Mouse (Mus musculus) neural tube, embryonic 11.5 days (tissue): ENCODE results near the gene Atg4d. TPM values are rescaled to one million over a fixed set of nuclear protein-coding genes. Genes with fewer than 3 reads are reported as not detected.
"Not testable (repeated sequence)": the region's sequence is repeated elsewhere in the genome, so short reads cannot be mapped to it uniquely, and the experiment has no call there.

Source experiments
- ATAC-seq: fragments of 200-750 bp; cut with Nextera tagmentation; 2 replicates; pipeline ENCODE4 v1.8.0; 2017; ENCODE audit warnings: moderate number of reproducible peaks, mild to moderate bottlenecking, moderate TSS enrichment, moderate library complexity; ENCODE audit not compliant: insufficient read depth, low FRiP score, low TSS enrichment
- DNase-seq: peaks from one replicate; pipeline ENCODE4 v3.0.0-alpha.2; 2015; ENCODE audit warnings: low spot score
- H3K27ac ChIP-seq: fragments of 300-500 bp; sonication (generic); 2 replicates; pipeline ENCODE4 v1.5.1; 2014; ENCODE audit warnings: low read depth, mild to moderate bottlenecking, low read length
- H3K27me3 ChIP-seq: fragments of 300-500 bp; sonication (generic); 2 replicates; pipeline ENCODE4 v1.6.1; 2014; ENCODE audit warnings: mild to moderate bottlenecking, low read length, mixed read lengths; ENCODE audit not compliant: control insufficient read depth, insufficient read depth
- H3K36me3 ChIP-seq: fragments of 300-500 bp; sonication (generic); 2 replicates; pipeline ENCODE4 v1.6.1; 2014; ENCODE audit warnings: mild to moderate bottlenecking, low read length, moderate library complexity, mixed read lengths; ENCODE audit not compliant: control insufficient read depth, insufficient read depth
- H3K4me1 ChIP-seq: fragments of 300-500 bp; sonication (generic); 2 replicates; pipeline ENCODE4 v1.6.1; 2014; ENCODE audit warnings: low read length, mixed read lengths; ENCODE audit not compliant: control insufficient read depth, insufficient read depth
- H3K4me2 ChIP-seq: fragments of 300-500 bp; sonication (generic); 2 replicates; pipeline ENCODE4 v1.6.1; 2014; ENCODE audit warnings: low read depth, mild to moderate bottlenecking, moderate library complexity
- H3K4me3 ChIP-seq: fragments of 300-500 bp; sonication (generic); 2 replicates; pipeline ENCODE4 v1.5.1; 2014; ENCODE audit warnings: low read depth, low read length
- H3K9ac ChIP-seq: fragments of 300-500 bp; sonication (generic); 2 replicates; pipeline ENCODE4 v1.6.1; 2014; ENCODE audit warnings: mild to moderate bottlenecking, low read length
- H3K9me3 ChIP-seq: fragments of 300-500 bp; sonication (generic); 2 replicates; pipeline ENCODE4 v1.6.1; 2016; ENCODE audit warnings: low read length; ENCODE audit not compliant: control insufficient read depth
- WGBS: fragments of 180-500 bp; shearing (Covaris S2); extraction: QIAGEN DNeasy Blood & Tissue Kit; methylation state at CpG from one replicate; pipeline ENCODE4 v1.1.7; 2014; 5-methylcytosine and 5-hydroxymethylcytosine counted together
- polyA plus RNA-seq: library from polyadenylated mRNA; unstranded; fragments of >200 nt; fragmentation: Nextera tagmentation; extraction: Ambion mirVana; gene quantifications from 2 replicates; pipeline ENCODE4 v1.2.1, GENCODE M21; 2014

The Atg4d gene
- polyA plus RNA-seq, 1 experiment from 2014 or later: 55.1 TPM

DNA sequence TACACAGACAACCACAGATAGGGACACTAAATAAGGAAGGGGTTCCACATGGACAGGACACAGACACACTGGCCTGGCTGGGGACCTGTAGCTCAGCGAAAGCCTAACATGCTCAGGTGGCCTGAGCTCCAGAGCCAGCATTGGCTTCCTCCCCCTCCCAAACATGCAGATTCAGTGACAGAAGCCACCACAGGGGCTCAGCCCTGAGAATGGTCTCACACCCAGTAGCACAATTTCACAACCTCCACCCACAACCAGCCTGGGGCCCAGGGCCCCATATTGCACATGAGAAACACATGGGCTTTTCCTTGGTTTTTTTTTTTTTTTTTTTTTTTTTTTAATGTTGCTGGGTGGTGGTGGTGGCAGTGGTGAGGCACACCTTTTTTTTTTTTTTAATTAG is 18.8 kb upstream of the Atg4d start:
- Histone ChIP-seq H3K4me2 (no peak overlapping the region), H3K27ac (no peak overlapping the region), H3K4me1 (peaks cover 16% of the 10 kb centered on the region), H3K36me3 (no peaks in the 10 kb centered on the region), H3K4me3 (no peak overlapping the region), H3K27me3 (peaks cover 79% of the 10 kb centered on the region), H3K9ac (no peak overlapping the region), H3K9me3 (no peaks in the 10 kb centered on the region)
- DNase-seq (no peak), ATAC-seq (no peak)
- 67% methylated on average over 1 of the region's 1 CpGs for whole genome bisulfite sequencing

DNA sequence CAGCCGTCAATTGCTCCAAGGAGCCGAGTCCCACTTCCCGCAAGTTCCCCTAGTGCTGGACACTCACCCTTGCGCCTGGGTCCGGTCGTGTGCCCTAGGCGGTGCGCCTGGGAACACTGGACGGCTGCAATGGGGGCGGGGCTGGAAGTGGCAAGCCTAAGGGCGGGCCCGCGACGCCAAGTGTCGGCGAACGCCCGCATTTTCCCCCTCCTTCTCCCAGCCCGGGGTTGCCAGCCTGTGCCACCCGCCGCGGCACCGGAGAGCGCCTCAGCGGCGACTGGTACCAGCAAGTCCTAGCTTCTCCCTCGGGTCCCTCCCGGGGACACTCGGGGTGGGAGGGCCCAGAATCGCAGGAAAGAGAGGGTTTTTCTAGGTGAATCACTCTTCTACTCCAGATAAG is 16.8 kb upstream of the Atg4d start, which contains the start of gene S1pr5:
TSS of gene S1pr5 (minus strand) at position 118 of the 400 bp plus-strand sequence.
- H3K4me3 ChIP-seq: no peak within 1 kb of the TSS
- no peaks in the 10 kb centered on the region for H3K36me3 ChIP-seq
- H3K27me3 ChIP-seq: peaks cover 77% of the 10 kb centered on the region
- no peak for DNase-seq
- no peak within 1 kb of the TSS for H3K9ac ChIP-seq
- 2% methylated on average over 26 of the region's 30 CpGs for WGBS
- H3K9me3 ChIP-seq: no peaks in the 10 kb centered on the region
- H3K4me2 ChIP-seq: no peak within 1 kb of the TSS
- no peak for ATAC-seq
- no peak within 1 kb of the TSS for H3K27ac ChIP-seq
- H3K4me1 ChIP-seq: peaks cover 16% of the 10 kb centered on the region

- WGBS: 31% methylated on average over 17 of the region's 17 CpGs
- Histone ChIP-seq H3K36me3 (no peaks in the 10 kb centered on the region), H3K27ac (no peak overlapping the region), H3K4me3 (no peak overlapping the region), H3K4me1 (peaks cover 7% of the 10 kb centered on the region; the same call in 1 of the 2 replicates), H3K9ac (no peak overlapping the region), H3K27me3 (peaks cover 61% of the 10 kb centered on the region), H3K9me3 (no peaks in the 10 kb centered on the region), H3K4me2 (no peak overlapping the region)
- ATAC-seq: no peak
- DNase-seq: no peak
Observed at GRCm38 (mm10) chr9:21249629-21250508, 15.2 kb upstream of the Atg4d start.

GRCm38 (mm10) chr9:21250509-21250908 is 14.6 kb upstream of the Atg4d start:
- Histone ChIP-seq H3K27ac (no peak overlapping the region), H3K4me3 (no peak overlapping the region), H3K36me3 (no peaks in the 10 kb centered on the region), H3K4me1 (peaks cover 5% of the 10 kb centered on the region; the same call in 1 of the 2 replicates), H3K4me2 (no peak overlapping the region), H3K9me3 (no peaks in the 10 kb centered on the region), H3K9ac (no peak overlapping the region), H3K27me3 (peaks cover 55% of the 10 kb centered on the region)
- 68% methylated on average over 2 of the region's 2 CpGs for WGBS
- ATAC-seq (no peak), DNase-seq (no peak)

DNA sequence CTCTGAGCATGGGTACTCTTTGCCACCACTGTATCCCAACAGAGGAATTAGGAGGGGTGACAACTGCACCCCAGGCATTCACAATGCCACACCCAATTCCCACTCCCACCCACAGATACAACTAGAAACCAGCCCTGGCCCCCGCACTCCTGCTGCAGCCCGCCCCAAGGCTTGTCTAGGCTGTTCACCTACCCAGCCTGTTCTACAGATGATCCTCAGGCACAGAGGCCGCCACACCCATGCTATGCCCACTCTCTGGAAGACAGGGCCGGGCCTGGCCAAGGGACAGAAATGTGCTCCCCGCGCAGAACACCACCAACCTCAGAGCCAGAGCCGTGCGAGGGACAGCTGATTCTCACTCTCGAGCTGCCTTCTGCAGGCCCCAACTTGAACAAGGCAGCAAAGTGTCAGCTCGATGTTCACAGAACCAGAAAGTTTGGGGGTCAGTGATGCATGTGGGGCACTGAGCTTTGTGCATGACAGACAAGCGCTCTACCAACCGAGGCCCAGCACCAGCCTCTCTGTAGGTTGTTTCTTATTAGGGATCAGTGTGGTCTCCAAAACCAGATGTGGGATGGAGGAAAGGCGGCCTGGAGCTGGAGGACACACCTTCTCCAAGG is 13.9 kb upstream of the Atg4d start:
- WGBS: 70% methylated on average over 13 of the region's 13 CpGs
- peaks cover 48% of the 10 kb centered on the region for H3K27me3 ChIP-seq

DNA sequence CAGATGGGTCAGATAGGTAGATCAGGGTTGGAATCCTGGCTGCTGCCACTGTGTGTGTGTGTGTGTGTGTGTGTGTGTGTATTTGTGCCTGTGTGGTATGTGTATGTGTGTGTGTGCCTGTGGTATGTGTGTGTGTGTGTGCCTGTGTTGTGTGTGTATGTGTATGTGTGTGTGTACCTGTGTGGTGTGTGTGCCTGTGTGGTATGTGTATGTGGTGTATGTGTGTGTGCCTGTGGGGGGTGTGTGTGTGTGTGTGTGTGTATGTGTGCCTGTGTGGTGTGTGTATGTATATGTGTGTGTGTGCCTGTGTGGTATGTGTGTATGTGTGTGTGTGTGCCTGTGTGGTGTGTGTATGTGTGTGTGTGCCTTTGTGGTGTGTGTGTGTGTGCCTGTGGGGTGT is 10.4 kb upstream of the Atg4d start:
- H3K4me3 ChIP-seq: no peak overlapping the region
- no peak overlapping the region for H3K27ac ChIP-seq
- no peaks in the 10 kb centered on the region for H3K36me3 ChIP-seq
- no peaks in the 10 kb centered on the region for H3K4me1 ChIP-seq
- ATAC-seq: no peak
- no peaks in the 10 kb centered on the region for H3K9me3 ChIP-seq
- H3K4me2 ChIP-seq: no peak overlapping the region
- no peak for DNase-seq
- H3K27me3 ChIP-seq: peaks cover 18% of the 10 kb centered on the region
- H3K9ac ChIP-seq: no peak overlapping the region

More for the DNA sequence above, 13.9 kb upstream of the Atg4d start:
- no peak overlapping the region for H3K4me2 ChIP-seq
- peaks cover 5% of the 10 kb centered on the region; the same call in 1 of the 2 replicates for H3K4me1 ChIP-seq
- ATAC-seq (no peak), DNase-seq (no peak)
- H3K4me3 ChIP-seq: no peak overlapping the region
- no peak overlapping the region for H3K27ac ChIP-seq
- H3K9me3 ChIP-seq: no peaks in the 10 kb centered on the region
- H3K36me3 ChIP-seq: no peaks in the 10 kb centered on the region
- no peak overlapping the region for H3K9ac ChIP-seq

DNA sequence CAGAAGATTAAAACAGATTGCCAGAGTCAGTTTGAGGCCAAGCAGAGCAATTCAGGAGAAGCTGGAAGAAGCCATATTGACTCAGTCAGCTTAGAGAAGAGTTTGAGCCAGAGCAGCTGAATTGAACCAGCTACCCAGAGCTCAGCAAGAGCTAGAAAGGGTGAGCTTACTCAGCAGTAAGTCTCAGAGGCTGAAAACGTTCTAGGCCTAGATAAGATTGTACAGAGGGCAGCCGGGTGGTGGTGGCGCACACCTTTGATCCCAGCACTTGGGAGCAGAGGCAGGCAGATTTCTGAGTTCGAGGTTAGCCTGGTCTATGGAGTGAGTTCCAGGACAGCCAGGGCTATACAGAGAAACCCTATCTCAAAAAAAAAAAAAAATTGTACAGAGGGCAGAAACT is 8.7 kb upstream of the Atg4d start:
- H3K27ac ChIP-seq, H3K9ac ChIP-seq, DNase-seq, H3K4me3 ChIP-seq, H3K27me3 ChIP-seq, H3K4me1 ChIP-seq, H3K4me2 ChIP-seq, H3K9me3 ChIP-seq, ATAC-seq, H3K36me3 ChIP-seq: not testable (repeated sequence)
- WGBS: 74% methylated on average over 4 of the region's 4 CpGs

- H3K4me3 ChIP-seq: no peak overlapping the region
- no peak for ATAC-seq
- H3K36me3 ChIP-seq: no peaks in the 10 kb centered on the region
- no peak overlapping the region for H3K4me2 ChIP-seq
- no peak for DNase-seq
- H3K9ac ChIP-seq: no peak overlapping the region
- no peaks in the 10 kb centered on the region for H3K27me3 ChIP-seq
- H3K4me1 ChIP-seq: peaks cover 4% of the 10 kb centered on the region; the same call in 1 of the 2 replicates
- H3K27ac ChIP-seq: no peak overlapping the region
- no peaks in the 10 kb centered on the region for H3K9me3 ChIP-seq
- WGBS: 87% methylated on average over 6 of the region's 6 CpGs
Observed at GRCm38 (mm10) chr9:21260491-21261040, 4.5 kb upstream of the Atg4d start.
